Mouse (Mus musculus) kidney, postnatal 0 days (tissue): Measurements from ENCODE around the gene Polrmt. TPM values are rescaled to one million over a fixed set of nuclear protein-coding genes. Genes with fewer than 3 reads are reported as not detected.
A peak's percentile ranks its signal among the peaks of the same experiment; 100 is the strongest.

Experiments used
- ATAC-seq: fragments of 200-750 bp; cut with Nextera tagmentation; replicated peaks from 2 replicates; pipeline ENCODE4 v1.8.0; 2017; ENCODE audit warnings: low read depth, moderate number of reproducible peaks, moderate TSS enrichment, moderate library complexity; ENCODE audit not compliant: low FRiP score
- DNase-seq: peaks from one replicate; pipeline ENCODE4 v3.0.0-alpha.2; 2016; ENCODE audit warnings: low spot score
- H3K27ac ChIP-seq: fragments of 300-500 bp; sonication (generic); 2 replicates; pipeline ENCODE4 v1.5.1; 2014; ENCODE audit warnings: mild to moderate bottlenecking
- H3K27me3 ChIP-seq: fragments of 300-500 bp; sonication (generic); 2 replicates; pipeline ENCODE4 v1.6.1; 2014; ENCODE audit warnings: low read length, mixed read lengths; ENCODE audit not compliant: insufficient read depth
- H3K36me3 ChIP-seq: fragments of 300-500 bp; sonication (generic); 2 replicates; pipeline ENCODE4 v1.6.1; 2014; ENCODE audit warnings: low read length, mixed read lengths; ENCODE audit not compliant: insufficient read depth
- H3K4me1 ChIP-seq: fragments of 300-500 bp; sonication (generic); replicated peaks from 2 replicates; pipeline ENCODE4 v1.6.1; 2014; ENCODE audit warnings: antibody characterized with exemption, low read length, mixed read lengths; ENCODE audit not compliant: insufficient read depth
- H3K4me2 ChIP-seq: fragments of 300-500 bp; sonication (generic); 2 replicates; pipeline ENCODE4 v1.6.1; 2014; ENCODE audit warnings: mild to moderate bottlenecking, low read length, moderate library complexity, mixed read lengths
- H3K4me3 ChIP-seq: fragments of 300-500 bp; sonication (generic); replicated peaks from 2 replicates; pipeline ENCODE4 v1.5.1; 2014; ENCODE audit warnings: low read depth, low read length
- H3K9ac ChIP-seq: fragments of 300-500 bp; sonication (generic); 2 replicates; pipeline ENCODE4 v1.6.1; 2014; ENCODE audit warnings: low read depth, low read length
- H3K9me3 ChIP-seq: fragments of 300-500 bp; sonication (generic); replicated peaks from 2 replicates; pipeline ENCODE4 v1.6.1; 2016; ENCODE audit warnings: low read length, inconsistent platforms, mixed read lengths
- CTCF ChIP-seq: IDR thresholded peaks from 2 replicates; pipeline ENCODE4 v1.5.1; 2016; ENCODE audit warnings: antibody characterized with exemption, low read depth, mild to moderate bottlenecking, moderate library complexity
- WGBS: fragments of 180-500 bp; shearing (Covaris S2); extraction: QIAGEN DNeasy Blood & Tissue Kit; methylation state at CpG from one replicate; pipeline ENCODE4 v1.1.7; 2014; 5-methylcytosine and 5-hydroxymethylcytosine counted together
- polyA plus RNA-seq: library from polyadenylated mRNA; unstranded; fragments of >200 nt; fragmentation: Nextera tagmentation; extraction: Ambion mirVana; gene quantifications from 2 replicates; pipeline ENCODE4 v1.2.1, GENCODE M21; 2015

Polrmt gene
- polyA plus RNA-seq, 1 experiment from 2014 or later: 38.5 TPM

- peaks cover 18% of the 10 kb centered on the region; the same call in 1 of the 2 replicates for H3K4me1 ChIP-seq
- H3K9me3 ChIP-seq: no peaks in the 10 kb centered on the region
- H3K4me3 ChIP-seq: no peak overlapping the region
- H3K36me3 ChIP-seq: no peaks in the 10 kb centered on the region
- H3K4me2 ChIP-seq: no peak overlapping the region
- no peaks in the 10 kb centered on the region for H3K27me3 ChIP-seq
- peak; percentile 57 for TF ChIP-seq CTCF
- DNase-seq (peak; percentile 46), ATAC-seq (no peak)
- WGBS: 55% methylated on average over 7 of the region's 7 CpGs
- no peak overlapping the region for H3K27ac ChIP-seq
- no peak overlapping the region for H3K9ac ChIP-seq
Observed at GRCm38 (mm10) chr10:79783050-79783449, 36.7 kb upstream of the Polrmt start.

DNA sequence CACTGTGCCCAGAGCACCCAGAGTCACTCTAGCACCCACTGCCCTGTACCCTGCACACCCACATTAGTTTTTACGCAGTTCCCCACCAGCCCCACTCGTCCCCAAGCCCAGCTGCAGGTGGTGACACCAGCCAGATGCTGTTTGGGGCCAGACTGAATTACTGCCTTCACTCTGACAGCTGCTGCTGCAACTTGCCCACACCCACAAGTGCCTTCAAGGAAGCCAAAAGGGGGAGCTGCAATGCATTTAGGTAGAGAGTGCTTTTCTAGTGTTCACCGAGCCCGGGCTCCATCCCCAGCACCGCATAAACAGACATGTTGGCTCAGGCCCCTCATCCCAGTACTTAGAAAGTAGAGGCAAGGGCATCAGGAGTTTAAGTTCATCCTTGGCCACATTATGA is 35.6 kb upstream of the Polrmt start:
- WGBS: 56% methylated on average over 5 of the region's 5 CpGs
- no peaks in the 10 kb centered on the region for H3K36me3 ChIP-seq
- ATAC-seq (no peak), DNase-seq (no peak)
- peaks cover 21% of the 10 kb centered on the region; the same call in 1 of the 2 replicates for H3K4me1 ChIP-seq
- no peaks in the 10 kb centered on the region for H3K9me3 ChIP-seq
- no peak overlapping the region for H3K9ac ChIP-seq
- no peak for TF ChIP-seq CTCF
- no peak overlapping the region for H3K4me2 ChIP-seq
- H3K27ac ChIP-seq: no peak overlapping the region
- H3K4me3 ChIP-seq: no peak overlapping the region
- no peaks in the 10 kb centered on the region for H3K27me3 ChIP-seq

GRCm38 (mm10) chr10:79781139-79781538 is 34.8 kb upstream of the Polrmt start:
- TF ChIP-seq CTCF: no peak
- DNase-seq: no peak
- no peak for ATAC-seq
- Histone ChIP-seq H3K4me3 (peak overlapping the region; percentile 42), H3K36me3 (no peaks in the 10 kb centered on the region), H3K9ac (no peak overlapping the region), H3K9me3 (no peaks in the 10 kb centered on the region), H3K4me1 (peaks cover 21% of the 10 kb centered on the region; the same call in 1 of the 2 replicates), H3K27ac (no peak overlapping the region), H3K27me3 (no peaks in the 10 kb centered on the region), H3K4me2 (peak overlapping the region; percentile 89)
- 30% methylated on average over 21 of the region's 21 CpGs for WGBS

- Histone ChIP-seq H3K27me3 (no peaks in the 10 kb centered on the region), H3K4me3 (peak overlapping the region; percentile 42), H3K9ac (no peak overlapping the region), H3K4me1 (peaks cover 21% of the 10 kb centered on the region; the same call in 1 of the 2 replicates), H3K9me3 (no peaks in the 10 kb centered on the region), H3K4me2 (peak overlapping the region; percentile 89), H3K36me3 (no peaks in the 10 kb centered on the region), H3K27ac (peak overlapping the region; percentile 44; the same call in 1 of the 2 replicates)
- no peak for ATAC-seq
- TF ChIP-seq CTCF: no peak
- 0% methylated on average over 13 of the region's 13 CpGs for WGBS
- DNase-seq: peak; percentile 79
Observed at GRCm38 (mm10) chr10:79780664-79781015, 34.3 kb upstream of the Polrmt start.

DNA sequence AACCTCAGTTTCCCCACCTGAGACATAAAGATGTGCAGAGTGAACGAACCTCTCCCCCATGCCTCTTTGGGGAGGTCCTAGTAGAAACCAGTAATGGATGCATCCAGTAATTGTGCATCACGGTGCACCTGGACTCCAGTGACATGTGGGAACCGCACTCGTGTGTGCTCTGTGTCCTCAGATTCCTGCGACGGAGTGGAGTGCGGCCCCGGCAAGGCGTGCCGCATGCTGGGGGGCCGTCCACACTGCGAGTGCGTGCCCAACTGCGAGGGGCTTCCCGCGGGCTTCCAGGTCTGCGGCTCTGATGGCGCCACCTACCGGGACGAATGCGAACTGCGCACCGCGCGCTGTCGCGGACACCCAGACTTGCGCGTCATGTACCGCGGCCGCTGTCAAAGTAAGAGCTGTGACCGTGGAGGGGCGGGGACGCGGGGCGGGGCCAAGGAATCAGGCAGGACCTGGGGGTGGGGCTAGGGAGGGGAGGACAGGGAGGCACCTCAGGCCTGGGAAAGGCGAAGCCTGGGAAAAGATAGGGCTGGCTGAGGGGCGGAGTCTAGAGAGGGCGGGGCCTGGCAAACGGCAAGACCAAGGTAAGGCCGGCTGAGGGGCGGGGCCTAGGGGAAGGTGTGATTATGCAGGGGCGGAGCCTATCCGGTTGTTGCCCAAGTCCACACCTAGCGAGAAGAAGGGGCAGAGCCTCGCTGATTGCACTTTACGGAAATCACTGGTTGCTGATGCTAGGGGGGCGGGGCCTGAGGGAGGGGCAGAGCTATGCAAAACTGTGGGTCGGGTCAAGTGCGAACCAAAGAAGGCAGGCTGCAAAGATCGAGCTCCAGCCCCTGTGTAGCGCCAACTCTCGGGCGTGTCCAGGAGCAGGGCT is 33.6 kb upstream of the Polrmt start:
- peak overlapping the region; percentile 44; the same call in 1 of the 2 replicates for H3K27ac ChIP-seq
- TF ChIP-seq CTCF: peak; percentile 89
- H3K9ac ChIP-seq: no peak overlapping the region
- ATAC-seq (peak; percentile 91), DNase-seq (peak; percentile 98)
- H3K27me3 ChIP-seq: no peaks in the 10 kb centered on the region
- peaks cover 21% of the 10 kb centered on the region; the same call in 1 of the 2 replicates for H3K4me1 ChIP-seq
- 1% methylated on average over 55 of the region's 55 CpGs for WGBS
- H3K4me2 ChIP-seq: peak overlapping the region; percentile 89
- no peaks in the 10 kb centered on the region for H3K36me3 ChIP-seq
- peak overlapping the region; percentile 42 for H3K4me3 ChIP-seq
- H3K9me3 ChIP-seq: no peaks in the 10 kb centered on the region

DNA sequence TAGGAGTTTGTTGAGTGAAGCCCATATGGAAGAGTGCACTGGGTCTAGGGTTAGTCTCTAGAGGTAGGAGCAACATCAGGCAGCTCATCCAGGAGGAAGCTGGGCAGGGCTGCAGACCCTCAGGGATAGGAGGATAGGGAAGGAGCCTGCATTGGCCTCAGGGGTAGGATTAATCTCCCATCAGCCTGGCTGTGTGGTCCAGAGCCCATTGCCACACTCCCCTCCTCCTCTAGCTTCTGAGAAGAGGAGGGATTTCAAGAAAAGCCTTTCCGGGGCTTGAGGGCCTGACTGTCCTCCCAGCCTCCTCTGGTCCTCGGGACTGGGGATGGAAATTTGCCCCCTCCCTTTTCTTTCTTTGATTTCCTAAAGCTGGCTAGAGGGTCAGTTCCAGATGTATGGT is 32.8 kb upstream of the Polrmt start:
- no peak for ATAC-seq
- H3K9me3 ChIP-seq: no peaks in the 10 kb centered on the region

More for the DNA sequence above, 32.8 kb upstream of the Polrmt start:
- no peak overlapping the region for H3K4me3 ChIP-seq
- WGBS: 15% methylated on average over 2 of the region's 2 CpGs
- no peaks in the 10 kb centered on the region for H3K27me3 ChIP-seq
- no peak for TF ChIP-seq CTCF
- no peaks in the 10 kb centered on the region for H3K36me3 ChIP-seq
- DNase-seq: no peak
- H3K4me2 ChIP-seq: peak overlapping the region; percentile 89; the same call in 1 of the 2 replicates
- H3K9ac ChIP-seq: no peak overlapping the region
- peak overlapping the region; percentile 75 for H3K27ac ChIP-seq
- H3K4me1 ChIP-seq: peaks cover 21% of the 10 kb centered on the region; the same call in 1 of the 2 replicates
